Mouse (Mus musculus): ENCODE results near the gene Actl6b. TPM values are rescaled to one million over a fixed set of nuclear protein-coding genes. Genes with fewer than 3 reads are reported as not detected.
A peak's percentile ranks its signal among the peaks of the same experiment; 100 is the strongest.
"Not testable (repeated sequence)": the region's sequence is repeated elsewhere in the genome, so short reads cannot be mapped to it uniquely, and the experiment has no call there.

The Actl6b gene
- polyA plus RNA-seq, 1 experiment from 2014 or later = 0.70 TPM

- Histone ChIP-seq H3K4me2 (peak overlapping the region; percentile 56), H3K36me3 (ENCODE audit: control insufficient read depth, insufficient read depth, low read length) (peaks cover 7% of the 10 kb centered on the region; the same call in 1 of the 2 replicates), H3K4me1 (replicated peaks; ENCODE audit: control insufficient read depth, insufficient read depth, low read length) (peaks cover 32% of the 10 kb centered on the region), H3K27ac (ENCODE audit: low read depth, low read length) (no peak overlapping the region), H3K9me3 (ENCODE audit: control insufficient read depth, low read length) (no peaks in the 10 kb centered on the region), H3K27me3 (replicated peaks; ENCODE audit: control insufficient read depth, insufficient read depth, low read length) (peaks cover 7% of the 10 kb centered on the region), H3K4me3 (ENCODE audit: low read depth, low read length) (peak overlapping the region; percentile 28), H3K9ac (ENCODE audit: low read depth, low read length) (0 out of 2 replicates have a peak overlapping the region, but pooled peaks have one; percentile 3)
- no peak for DNase-seq (ENCODE audit: low spot score)
- 60% methylated on average over 4 of the region's 4 CpGs for WGBS
- no peak for ATAC-seq (replicated peaks; ENCODE audit: low FRiP score)
Observed at GRCm38 (mm10) chr5:137610056-137610455, 56.7 kb downstream of the Actl6b start.

GRCm38 (mm10) chr5:137610548-137611244, 57.4 kb downstream of the Actl6b start:
- peak; percentile 55 for DNase-seq (ENCODE audit: low spot score)
- Histone ChIP-seq H3K4me2 (peak overlapping the region; percentile 56), H3K27me3 (replicated peaks; ENCODE audit: control insufficient read depth, insufficient read depth, low read length) (peaks cover 7% of the 10 kb centered on the region), H3K36me3 (ENCODE audit: control insufficient read depth, insufficient read depth, low read length) (peaks cover 5% of the 10 kb centered on the region; the same call in 1 of the 2 replicates), H3K9ac (ENCODE audit: low read depth, low read length) (peak overlapping the region; percentile 50; the same call in 1 of the 2 replicates), H3K4me1 (replicated peaks; ENCODE audit: control insufficient read depth, insufficient read depth, low read length) (peaks cover 28% of the 10 kb centered on the region), H3K4me3 (ENCODE audit: low read depth, low read length) (peak overlapping the region; percentile 28), H3K27ac (ENCODE audit: low read depth, low read length) (peak overlapping the region; percentile 79), H3K9me3 (ENCODE audit: control insufficient read depth, low read length) (no peaks in the 10 kb centered on the region)
- WGBS = 21% methylated on average over 11 of the region's 12 CpGs
- ATAC-seq (replicated peaks; ENCODE audit: low FRiP score) = 0 out of 2 replicates have a peak, but pooled peaks have one; percentile 21

- peaks cover 7% of the 10 kb centered on the region for H3K27me3 ChIP-seq (replicated peaks; ENCODE audit: control insufficient read depth, insufficient read depth, low read length)
- H3K9ac ChIP-seq (ENCODE audit: low read depth, low read length) = peak overlapping the region; percentile 50; the same call in 1 of the 2 replicates
- H3K9me3 ChIP-seq (ENCODE audit: control insufficient read depth, low read length) = no peaks in the 10 kb centered on the region
- peak overlapping the region; percentile 79 for H3K27ac ChIP-seq (ENCODE audit: low read depth, low read length)
- H3K4me3 ChIP-seq (ENCODE audit: low read depth, low read length) = peak overlapping the region; percentile 28
- H3K36me3 ChIP-seq (ENCODE audit: control insufficient read depth, insufficient read depth, low read length) = 0 out of 2 replicates have a peak, but pooled peaks cover 3% of the 10 kb centered on the region
- 9% methylated on average over 6 of the region's 6 CpGs for WGBS
- DNase-seq (ENCODE audit: low spot score) (peak; percentile 60), ATAC-seq (replicated peaks; ENCODE audit: low FRiP score) (no peak; the same call in 1 of the 2 replicates)
- peak overlapping the region; percentile 56 for H3K4me2 ChIP-seq
- peaks cover 25% of the 10 kb centered on the region for H3K4me1 ChIP-seq (replicated peaks; ENCODE audit: control insufficient read depth, insufficient read depth, low read length)
Observed at GRCm38 (mm10) chr5:137611245-137611602, 57.9 kb downstream of the Actl6b start.

GRCm38 (mm10) chr5:137613076-137613475, 59.8 kb downstream of the Actl6b start:
- 67% methylated on average over 5 of the region's 5 CpGs for WGBS
- Histone ChIP-seq H3K27ac (ENCODE audit: low read depth, low read length) (no peak overlapping the region; the same call in 1 of the 2 replicates), H3K4me2 (no peak overlapping the region), H3K36me3 (ENCODE audit: control insufficient read depth, insufficient read depth, low read length) (no peaks in the 10 kb centered on the region), H3K4me1 (replicated peaks; ENCODE audit: control insufficient read depth, insufficient read depth, low read length) (peaks cover 21% of the 10 kb centered on the region), H3K27me3 (replicated peaks; ENCODE audit: control insufficient read depth, insufficient read depth, low read length) (peaks cover 3% of the 10 kb centered on the region), H3K4me3 (ENCODE audit: low read depth, low read length) (no peak overlapping the region), H3K9me3 (ENCODE audit: control insufficient read depth, low read length) (no peaks in the 10 kb centered on the region), H3K9ac (ENCODE audit: low read depth, low read length) (no peak overlapping the region)
- ATAC-seq (replicated peaks; ENCODE audit: low FRiP score) = no peak
- no peak for DNase-seq (ENCODE audit: low spot score)

- peaks cover 17% of the 10 kb centered on the region for H3K4me1 ChIP-seq (replicated peaks; ENCODE audit: control insufficient read depth, insufficient read depth, low read length)
- no peak within 1 kb of the TSS; the same call in 1 of the 2 replicates for H3K27ac ChIP-seq (ENCODE audit: low read depth, low read length)
- no peaks in the 10 kb centered on the region for H3K36me3 ChIP-seq (ENCODE audit: control insufficient read depth, insufficient read depth, low read length)
- H3K4me3 ChIP-seq (ENCODE audit: low read depth, low read length) = no peak within 1 kb of the TSS
- peaks cover 3% of the 10 kb centered on the region; the same call in 1 of the 2 replicates for H3K27me3 ChIP-seq (replicated peaks; ENCODE audit: control insufficient read depth, insufficient read depth, low read length)
- no peak for ATAC-seq (replicated peaks; ENCODE audit: low FRiP score)
- no peak for DNase-seq (ENCODE audit: low spot score)
- H3K4me2 ChIP-seq = no peak within 1 kb of the TSS
- 36% methylated on average over 11 of the region's 11 CpGs for WGBS
- H3K9me3 ChIP-seq (ENCODE audit: control insufficient read depth, low read length) = no peaks in the 10 kb centered on the region
- H3K9ac ChIP-seq (ENCODE audit: low read depth, low read length) = no peak within 1 kb of the TSS
Observed at GRCm38 (mm10) chr5:137613550-137613949, 60.2 kb downstream of the Actl6b start, which contains the start of gene Pcolce. TSS of gene Pcolce (minus strand) at chr5:137613784.

- H3K9ac ChIP-seq (ENCODE audit: low read depth, low read length); H3K27me3 ChIP-seq (replicated peaks; ENCODE audit: control insufficient read depth, insufficient read depth, low read length); H3K9me3 ChIP-seq (ENCODE audit: control insufficient read depth, low read length); H3K27ac ChIP-seq (ENCODE audit: low read depth, low read length); H3K4me3 ChIP-seq (ENCODE audit: low read depth, low read length); DNase-seq (ENCODE audit: low spot score); ATAC-seq (replicated peaks; ENCODE audit: low FRiP score); H3K4me2 ChIP-seq; H3K36me3 ChIP-seq (ENCODE audit: control insufficient read depth, insufficient read depth, low read length): not testable (repeated sequence)
- WGBS = 86% methylated on average over 2 of the region's 2 CpGs
- H3K4me1 ChIP-seq (replicated peaks; ENCODE audit: control insufficient read depth, insufficient read depth, low read length) = peaks cover 13% of the 10 kb centered on the region
Observed at GRCm38 (mm10) chr5:137614921-137615320, 61.6 kb downstream of the Actl6b start.

- Histone ChIP-seq H3K9ac (ENCODE audit: low read depth, low read length) (no peak overlapping the region), H3K9me3 (ENCODE audit: control insufficient read depth, low read length) (no peaks in the 10 kb centered on the region), H3K36me3 (ENCODE audit: control insufficient read depth, insufficient read depth, low read length) (no peaks in the 10 kb centered on the region), H3K27me3 (replicated peaks; ENCODE audit: control insufficient read depth, insufficient read depth, low read length) (no peaks in the 10 kb centered on the region; the same call in 1 of the 2 replicates), H3K27ac (ENCODE audit: low read depth, low read length) (no peak overlapping the region), H3K4me3 (ENCODE audit: low read depth, low read length) (no peak overlapping the region), H3K4me1 (replicated peaks; ENCODE audit: control insufficient read depth, insufficient read depth, low read length) (peaks cover 13% of the 10 kb centered on the region), H3K4me2 (no peak overlapping the region)
- ATAC-seq (replicated peaks; ENCODE audit: low FRiP score) (no peak), DNase-seq (ENCODE audit: low spot score) (no peak)
- WGBS = 80% methylated on average over 7 of the region's 7 CpGs
Observed at GRCm38 (mm10) chr5:137615347-137615746, 62.0 kb downstream of the Actl6b start.

Data from liver, embryonic 11.5 days (tissue).